ENCODE assay signal across 8 mouse cellular contexts in genomic region chr11:116027756-116028155, GRCm38 (mm10). TPM values are rescaled to one million over a fixed set of nuclear protein-coding genes. Genes with fewer than 3 reads are reported as not detected.
DNase-seq lines count a peak whose midpoint lies in the region; ATAC-seq and TF ChIP-seq lines count a peak whose summit lies in the region.

H3f3b (minus strand) TSS chr11:116027962.

- TF ChIP-seq CTCF in Patski (IDR thresholded peaks at IDR 0.05), result no peak

- no peak within 1 kb of the TSS for H3K4me3 ChIP-seq in forebrain, embryonic 13.5 days
- H3K4me3 ChIP-seq in limb, embryonic 15.5 days, result no peak within 1 kb of the TSS
- H3K4me3 ChIP-seq in stomach, embryonic 14.5 days (ENCODE audit: low read depth, low read length), result no peak within 1 kb of the TSS

- no peak within 1 kb of the TSS for H3K27ac ChIP-seq in forebrain, embryonic 13.5 days
- no peak within 1 kb of the TSS for H3K27ac ChIP-seq in limb, embryonic 15.5 days
- no peak within 1 kb of the TSS for H3K27ac ChIP-seq in stomach, embryonic 14.5 days (ENCODE audit: low read length)

- H3K9me3 ChIP-seq in forebrain, embryonic 13.5 days (replicated peaks), result no peaks in the 10 kb centered on the region
- no peaks in the 10 kb centered on the region for H3K9me3 ChIP-seq in limb, embryonic 15.5 days
- no peaks in the 10 kb centered on the region for H3K9me3 ChIP-seq in stomach, embryonic 14.5 days (ENCODE audit: control insufficient read depth, low read depth, low read length)

- peak; percentile 51 for DNase-seq in cerebellum, adult 9-10 months
- no peak for DNase-seq in cerebellum, adult 11-12 months
- no peak for DNase-seq in Patski (ENCODE audit: low read depth, low spot score)
- no peak for DNase-seq in spleen, postnatal 10 days (ENCODE audit: low spot score in 2 of 2)

- CTCF ChIA-PET in Patski (lab: Charles Lee), result no interaction called here

- H3K4me2 ChIP-seq in forebrain, embryonic 13.5 days, result no peak within 1 kb of the TSS
- H3K4me2 ChIP-seq in limb, embryonic 15.5 days, result no peak within 1 kb of the TSS
- H3K4me2 ChIP-seq in stomach, embryonic 14.5 days (replicated peaks; ENCODE audit: low read depth, low read length), result no peak within 1 kb of the TSS

- peaks cover 23% of the 10 kb centered on the region for H3K4me1 ChIP-seq in forebrain, embryonic 13.5 days
- peaks cover 18% of the 10 kb centered on the region for H3K4me1 ChIP-seq in limb, embryonic 15.5 days
- peaks cover 7% of the 10 kb centered on the region; the same call in 1 of the 2 replicates for H3K4me1 ChIP-seq in stomach, embryonic 14.5 days (ENCODE audit: control insufficient read depth, insufficient read depth, low read length)

- POLR2A ChIA-PET in Patski (lab: Charles Lee), result no interaction called here

- H3K9ac ChIP-seq in forebrain, embryonic 13.5 days, result no peak within 1 kb of the TSS
- no peak within 1 kb of the TSS for H3K9ac ChIP-seq in limb, embryonic 15.5 days
- no peak within 1 kb of the TSS for H3K9ac ChIP-seq in stomach, embryonic 14.5 days (replicated peaks; ENCODE audit: low read depth, low read length)

- no peak for ATAC-seq in Patski
- ATAC-seq in forebrain, embryonic 13.5 days, result no peak
- ATAC-seq in hematopoietic stem cell, adult 5-6 weeks (replicated peaks in 1 of 2; ENCODE audit: insufficient read depth in 1 of 2, low FRiP score in 2 of 2, low TSS enrichment in 1 of 2, low read depth in 1 of 2, poor library complexity in 2 of 2, severe bottlenecking in 2 of 2), result no peak
- no peak for ATAC-seq in limb, embryonic 15.5 days (ENCODE audit: insufficient number of reproducible peaks, low FRiP score, low TSS enrichment, low read depth)
- no peak for ATAC-seq in stomach, embryonic 14.5 days (ENCODE audit: insufficient number of reproducible peaks, insufficient read depth, low FRiP score, low read depth)

- in situ Hi-C loops in Patski (cut with MboI; ENCODE audit: low pct_unique_long_range_greater_than_20kb), result no loop called here

- no peaks in the 10 kb centered on the region for H3K36me3 ChIP-seq in forebrain, embryonic 13.5 days (ENCODE audit: poor library complexity, severe bottlenecking)
- H3K36me3 ChIP-seq in limb, embryonic 15.5 days, result no peaks in the 10 kb centered on the region
- no peaks in the 10 kb centered on the region for H3K36me3 ChIP-seq in stomach, embryonic 14.5 days (ENCODE audit: control insufficient read depth, insufficient read depth, low read length)

- no peaks in the 10 kb centered on the region for H3K27me3 ChIP-seq in Patski
- peaks cover 3% of the 10 kb centered on the region; the same call in 1 of the 2 replicates for H3K27me3 ChIP-seq in forebrain, embryonic 13.5 days
- no peaks in the 10 kb centered on the region for H3K27me3 ChIP-seq in limb, embryonic 15.5 days
- H3K27me3 ChIP-seq in stomach, embryonic 14.5 days (ENCODE audit: control insufficient read depth, insufficient read depth, low read length), result no peaks in the 10 kb centered on the region

- WGBS in forebrain, embryonic 13.5 days, result 83% methylated on average over 4 of the region's 4 CpGs
- 72% methylated on average over 4 of the region's 4 CpGs for WGBS in limb, embryonic 15.5 days
- 81% methylated on average over 4 of the region's 4 CpGs for WGBS in stomach, embryonic 14.5 days

RNA-seq across cellular contexts. Expression of gene H3f3b, which starts in this region (rescaled TPM):
- 1,066 TPM for polyA plus RNA-seq in Patski (2021)
- polyA plus RNA-seq in forebrain, embryonic 13.5 days (2015; fragmentation: Nextera tagmentation; extraction: Ambion mirVana), result 2,689 and 2,766 TPM in 2 replicates
- 997 and 1,138 TPM in 2 replicates for total RNA-seq in hematopoietic stem cell, adult 5-6 weeks (2017)
- 1,660 and 1,740 TPM in 2 replicates for polyA plus RNA-seq in limb, embryonic 15.5 days (2015; fragmentation: Nextera tagmentation; extraction: Ambion mirVana)
- polyA plus RNA-seq in stomach, embryonic 14.5 days (2014; fragmentation: Nextera tagmentation; extraction: Ambion mirVana), result 1,982 and 2,067 TPM in 2 replicates
